Mouse (Mus musculus): ENCODE results near the gene Flt3.

The Flt3 gene

DNA sequence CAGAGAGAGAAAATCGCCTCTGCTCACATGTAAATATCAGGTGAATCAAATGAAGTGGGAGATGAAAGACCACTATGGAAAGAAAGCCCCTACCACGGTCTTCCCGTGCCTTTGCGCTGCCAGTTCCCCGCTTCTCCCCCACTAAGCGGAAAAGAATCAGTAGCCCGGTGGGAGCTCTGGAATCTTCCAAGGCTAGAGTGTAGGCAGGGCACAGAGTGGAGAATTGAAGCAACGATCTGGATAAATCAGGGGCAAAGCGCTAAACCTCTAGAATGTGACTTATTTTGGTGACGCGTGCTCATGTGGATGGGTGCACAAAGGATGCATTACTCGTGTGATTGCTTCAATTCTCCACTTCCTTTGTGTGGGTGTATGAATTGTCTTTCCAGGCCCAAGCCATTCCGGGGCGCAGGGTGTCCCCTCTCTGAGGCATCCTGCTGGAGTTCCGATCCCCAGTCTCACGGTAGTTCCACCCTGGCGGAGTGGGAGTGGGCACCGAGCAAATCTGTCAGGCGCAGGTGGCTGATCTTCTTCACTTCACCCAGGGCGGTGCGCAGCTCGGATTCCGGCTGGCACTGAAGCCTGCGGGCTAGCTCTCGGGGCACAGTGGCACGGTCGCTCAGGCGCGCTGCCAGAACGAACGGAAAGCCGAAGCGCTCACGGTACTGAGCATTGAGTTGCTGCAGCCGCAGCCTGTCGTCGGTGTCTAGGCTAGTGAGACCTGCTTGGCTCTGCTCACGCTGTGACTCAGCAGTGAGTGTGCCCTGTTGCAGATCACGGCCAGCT, 85.5 kb downstream of the Flt3 start:
- peak; percentile 64 to 80 for DNase-seq (ENCODE audit: inconsistent age in 2 of 2, low spot score in 1 of 2)

- DNase-seq (ENCODE audit: inconsistent age in 2 of 2, low spot score in 1 of 2) = no peak
Measured at GRCm38 (mm10) chr5:147312830-147313685, 87.2 kb downstream of the Flt3 start.

- DNase-seq (ENCODE audit: inconsistent age in 2 of 2, low spot score in 1 of 2) = no peak
Measured at GRCm38 (mm10) chr5:147309786-147310185, 90.5 kb downstream of the Flt3 start.

DNA sequence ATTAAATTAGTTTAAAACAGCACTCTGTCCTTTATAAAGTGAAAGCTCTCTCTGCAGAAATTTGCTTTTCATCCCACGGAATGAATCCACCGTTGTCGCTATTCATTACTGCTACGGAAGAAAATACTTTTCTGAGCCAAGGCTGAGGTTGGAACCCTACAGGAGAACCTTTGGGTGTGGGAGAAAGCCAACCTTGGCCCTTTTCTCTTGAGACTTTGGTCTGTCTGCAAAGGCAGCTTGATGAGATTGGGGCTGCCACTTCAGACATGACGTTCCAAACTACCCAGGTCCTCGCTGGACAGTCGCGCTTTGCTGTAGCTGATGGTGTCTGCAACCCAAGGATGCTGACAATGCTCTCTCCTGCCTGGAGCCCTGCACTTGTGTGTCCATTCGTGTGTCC, 91.8 kb downstream of the Flt3 start:
- DNase-seq (ENCODE audit: inconsistent age in 2 of 2, low spot score in 1 of 2) = no peak

- no peak for DNase-seq (ENCODE audit: inconsistent age in 2 of 2, low spot score in 1 of 2)
Measured at GRCm38 (mm10) chr5:147307398-147307785, 92.9 kb downstream of the Flt3 start.

- no peak for DNase-seq (ENCODE audit: inconsistent age in 2 of 2, low spot score in 1 of 2)
Measured at GRCm38 (mm10) chr5:147306638-147307397, 93.5 kb downstream of the Flt3 start, which contains the start of gene Cdx2. TSS of gene Cdx2 (minus strand) at chr5:147307270.

GRCm38 (mm10) chr5:147305856-147306637, 94.2 kb downstream of the Flt3 start:
- no peak for DNase-seq (ENCODE audit: inconsistent age in 2 of 2, low spot score in 1 of 2)

GRCm38 (mm10) chr5:147305166-147305565, 95.1 kb downstream of the Flt3 start:
- DNase-seq (ENCODE audit: inconsistent age in 2 of 2, low spot score in 1 of 2) = no peak

DNA sequence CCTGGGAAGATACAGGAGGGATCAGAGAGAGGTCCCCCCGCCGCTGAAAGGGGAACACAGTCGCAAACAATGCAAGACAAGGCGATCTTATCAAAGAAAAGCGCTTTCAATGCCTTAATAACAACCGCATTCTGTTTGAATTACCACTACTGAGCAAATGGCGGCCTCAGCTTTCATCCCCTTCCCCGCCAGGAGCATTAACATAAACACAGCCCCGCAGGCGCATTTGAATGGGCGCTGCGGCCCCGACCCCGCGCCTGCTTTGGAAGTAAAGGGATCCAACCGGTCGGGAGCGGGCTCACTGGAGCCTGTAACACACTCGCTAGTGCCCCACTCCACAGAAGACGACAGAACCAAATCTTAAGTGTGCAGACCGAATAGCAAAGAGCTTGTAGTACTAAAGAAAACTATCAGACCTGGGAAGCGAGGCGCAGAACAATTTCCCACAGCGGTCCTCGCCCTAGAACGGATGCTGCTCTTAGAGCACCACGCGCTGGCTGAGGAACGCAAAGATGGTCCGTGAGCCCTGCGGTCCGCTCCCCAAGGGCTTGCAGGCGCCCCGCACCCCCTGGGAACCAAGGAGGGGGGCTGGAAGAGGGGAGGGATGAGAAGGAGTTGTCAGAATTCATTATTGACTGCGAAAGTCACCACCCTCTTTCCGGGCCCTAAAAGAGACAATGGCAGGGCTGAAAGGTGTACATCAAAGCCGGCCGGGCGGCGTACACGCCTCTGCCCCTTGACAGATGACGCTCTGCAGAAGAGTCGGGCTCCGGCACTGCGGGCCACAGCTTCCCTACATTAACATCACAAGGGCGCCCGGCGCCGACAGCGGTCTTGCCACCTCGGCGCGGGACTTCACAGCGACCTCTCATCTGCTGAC, 95.8 kb downstream of the Flt3 start:
- DNase-seq (ENCODE audit: inconsistent age in 2 of 2, low spot score in 1 of 2) = no peak

DNA sequence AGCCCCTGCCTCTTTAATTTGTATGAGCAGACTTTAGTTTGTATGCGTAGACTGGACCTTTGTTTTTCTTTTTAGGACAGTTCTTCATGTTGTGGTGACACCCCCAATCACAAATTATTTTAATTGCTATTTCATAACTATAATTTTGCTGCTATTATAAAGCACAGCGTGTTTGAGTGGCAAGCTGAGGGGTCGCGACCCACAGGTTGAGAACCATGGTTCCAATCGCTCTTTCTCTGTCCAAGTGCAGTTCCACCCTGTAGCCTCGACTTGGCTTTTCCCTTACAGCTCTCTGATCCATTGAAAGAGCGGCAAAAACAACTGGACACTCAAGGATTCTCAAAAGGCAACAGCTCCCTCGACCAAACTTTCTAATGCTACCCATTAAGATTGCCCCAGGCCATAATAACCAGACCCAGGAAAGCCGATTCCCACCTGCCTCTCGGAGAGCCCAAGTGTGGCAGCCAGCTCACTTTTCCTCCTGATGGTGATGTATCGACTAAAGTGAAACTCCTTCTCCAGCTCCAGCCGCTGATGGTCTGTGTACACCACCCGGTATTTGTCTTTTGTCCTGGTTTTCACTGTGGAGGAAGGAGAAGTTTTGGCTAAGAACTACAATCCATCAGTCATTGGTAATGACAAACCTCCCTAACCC, 97.4 kb downstream of the Flt3 start:
- DNase-seq (ENCODE audit: inconsistent age in 2 of 2, low spot score in 1 of 2) = no peak

GRCm38 (mm10) chr5:147302141-147302540, 98.1 kb downstream of the Flt3 start:
- no peak for DNase-seq (ENCODE audit: inconsistent age in 2 of 2, low spot score in 1 of 2)

GRCm38 (mm10) chr5:147301781-147302070, 98.6 kb downstream of the Flt3 start:
- no peak for DNase-seq (ENCODE audit: inconsistent age in 2 of 2, low spot score in 1 of 2)

- no peak for DNase-seq (ENCODE audit: inconsistent age in 2 of 2, low spot score in 1 of 2)
Measured at GRCm38 (mm10) chr5:147300917-147301780, 99.1 kb downstream of the Flt3 start.

- DNase-seq (ENCODE audit: inconsistent age in 2 of 2, low spot score in 1 of 2) = no peak
Measured at GRCm38 (mm10) chr5:147300001-147300363, 100.3 kb downstream of the Flt3 start.

- DNase-seq (ENCODE audit: inconsistent age in 2 of 2, low spot score in 1 of 2) = peak; percentile 17 to 71
Measured at GRCm38 (mm10) chr5:147299255-147300000, 100.9 kb downstream of the Flt3 start.

DNA sequence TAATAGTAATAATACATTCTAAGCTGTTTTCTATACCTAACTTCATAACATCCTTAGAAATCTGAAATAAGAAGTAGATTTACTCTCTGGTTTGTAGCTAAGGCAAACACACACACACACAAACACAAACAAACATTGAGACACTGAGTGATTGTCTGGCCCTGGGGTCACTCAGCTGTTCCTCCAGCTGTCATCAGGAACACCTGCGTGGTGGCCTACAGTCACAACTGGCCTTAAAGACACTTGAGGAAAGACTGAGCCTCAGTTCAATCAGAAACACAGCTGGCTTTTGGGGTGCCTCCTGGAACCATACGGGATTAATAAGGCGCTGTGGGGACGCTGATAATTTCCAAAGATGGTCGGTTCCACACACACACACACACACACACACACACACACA, 103.0 kb downstream of the Flt3 start:
- no peak for DNase-seq (ENCODE audit: inconsistent age in 2 of 2, low spot score in 1 of 2)

- no peak for DNase-seq (ENCODE audit: inconsistent age in 2 of 2, low spot score in 1 of 2)
Measured at GRCm38 (mm10) chr5:147294121-147294520, 106.2 kb downstream of the Flt3 start.

Measured in adrenal gland, adult (tissue).